Mouse (Mus musculus): ENCODE measurements around the gene Fam81b. TPM values are rescaled to one million over a fixed set of nuclear protein-coding genes. Genes with fewer than 3 reads are reported as not detected.

Gene Fam81b
- under 1 TPM; 0.08 to 0.53 TPM for polyA plus RNA-seq (2017; shearing (Covaris generic))

DNA sequence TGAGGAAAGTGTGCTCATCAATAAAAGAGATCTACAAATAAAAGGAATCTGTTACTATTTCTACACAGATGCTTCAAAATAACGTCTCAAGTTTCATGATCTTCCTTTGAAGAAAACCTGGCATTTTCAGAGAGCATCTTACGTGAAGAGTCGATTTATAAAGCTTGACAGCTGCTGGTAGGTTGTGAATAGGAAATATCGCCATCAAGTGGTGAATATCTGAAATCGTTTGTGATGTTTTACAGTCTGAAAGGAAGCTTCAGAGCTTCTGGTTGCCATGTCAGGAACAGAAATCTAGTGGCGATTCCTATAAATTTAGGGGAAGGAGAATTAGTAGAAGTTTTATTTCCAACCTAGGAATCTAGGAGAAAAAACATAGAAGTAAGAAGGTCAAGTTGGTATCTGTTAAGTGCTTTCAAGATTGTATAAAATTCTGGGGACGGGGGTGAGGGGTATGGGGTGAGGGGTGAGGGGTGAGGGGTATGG is at the start of gene Fam81b:
Gene Fam81b, minus strand, starts transcription at position 436 of the 486 bp plus-strand sequence.

Other genes with a start within 250 kb of the Fam81b start
- not detected for gene Gpr150, start 248.1 kb downstream of the Fam81b start, polyA plus RNA-seq (2017; shearing (Covaris generic))
- 1 to 10 TPM; 7.5 to 8.3 TPM for gene Arsk, start 206.4 kb downstream of the Fam81b start, polyA plus RNA-seq (2017; shearing (Covaris generic))
- gene Ttc37, start 206.3 kb downstream of the Fam81b start, polyA plus RNA-seq (2017; shearing (Covaris generic)): 10 to 100 TPM; 18.2 to 25.4 TPM
- gene Mctp1, start 79.5 kb upstream of the Fam81b start, polyA plus RNA-seq (2017; shearing (Covaris generic)): 10 to 100 TPM in 1 of 2 experiments, 1 to 10 TPM in 1; 3.6 to 15.3 TPM

Data from inflammation-experienced regulatory T-cells (primary cell).